Mouse (Mus musculus) bone marrow, adult 2 months (tissue): Measurements from ENCODE around the gene Rnase2a.

Experiments used
- CTCF ChIP-seq: fragments of 200-500 bp; IDR thresholded peaks from 2 replicates; pipeline ENCODE4 v1.5.1; 2011; ENCODE audit warnings: low read length, control low read depth; ENCODE audit not compliant: control insufficient read depth, insufficient read depth
- POLR2A ChIP-seq: fragments of 200-500 bp; IDR thresholded peaks from 2 replicates; pipeline ENCODE4 v1.6.1; 2011; ENCODE audit warnings: low read depth, mild to moderate bottlenecking, control low read depth, low read length, borderline replicate concordance; ENCODE audit not compliant: control insufficient read depth

- peak; percentile 91 for TF ChIP-seq CTCF
- no peak for TF ChIP-seq POLR2A
Observed at GRCm38 (mm10) chr14:51266113-51266512, 10.2 kb upstream of the Rnase2a start.
